In genomic region chr17:31029407-31029806, GRCm38 (mm10) we compare ENCODE assay signal across 23 mouse cellular contexts.
"Had no signal": no experiment of that assay in that cellular context is flagged by ENCODE, and none has a peak within 500 bp of the region (broad histone marks: within the 10 kb centered on the region; RNA-seq: fewer than 3 reads in every experiment).

No protein-coding gene starts in this region.

- H3K4me2 ChIP-seq: heart, embryonic 12.5 days; hindbrain, embryonic 13.5 days; hindbrain, embryonic 15.5 days; kidney, embryonic 15.5 days; limb, embryonic 13.5 days; limb, embryonic 15.5 days had no signal

- H3K27ac ChIP-seq: hindbrain, embryonic 13.5 days; hindbrain, embryonic 15.5 days; hindbrain, postnatal 0 days; kidney, embryonic 15.5 days; kidney, postnatal 0 days; limb, embryonic 13.5 days; limb, embryonic 15.5 days; liver, embryonic 14.5 days had no signal

- DNase-seq: forebrain, postnatal 0 days; gastrocnemius, postnatal 14 days; gastrocnemius, postnatal 36 days; heart, adult 18-20 months; heart, postnatal 10 days; kidney, adult 11 months; kidney, adult 2 months; kidney, adult 9 months; kidney, postnatal 14 days; kidney, postnatal 36 days; layer of hippocampus, adult 9-11 months; layer of hippocampus, postnatal 36 days; left cerebral cortex, postnatal 4 days had no signal

- H3K9me3 ChIP-seq: hindbrain, embryonic 15.5 days had no signal

- H3K27me3 ChIP-seq: heart, embryonic 12.5 days; hindbrain, embryonic 13.5 days; hindbrain, embryonic 15.5 days; kidney, embryonic 15.5 days; limb, embryonic 13.5 days; limb, embryonic 15.5 days had no signal

- H3K4me3 ChIP-seq: heart, embryonic 12.5 days; hindbrain, embryonic 13.5 days; hindbrain, embryonic 15.5 days; kidney, embryonic 15.5 days; limb, embryonic 13.5 days; limb, embryonic 15.5 days had no signal

- H3K9ac ChIP-seq: forebrain, postnatal 0 days; heart, embryonic 12.5 days; hindbrain, embryonic 13.5 days; hindbrain, embryonic 15.5 days; kidney, embryonic 15.5 days; limb, embryonic 13.5 days; limb, embryonic 15.5 days; liver, embryonic 14.5 days had no signal

- ATAC-seq: forebrain, postnatal 0 days; hindbrain, postnatal 0 days; intestine, embryonic 16.5 days had no signal

- H3K36me3 ChIP-seq: heart, embryonic 12.5 days; hindbrain, embryonic 13.5 days; hindbrain, embryonic 15.5 days; kidney, embryonic 15.5 days; limb, embryonic 13.5 days; limb, embryonic 15.5 days had no signal
